Mouse (Mus musculus) G1E (cell line): ENCODE data around the gene Tubd1. TPM values are rescaled to one million over a fixed set of nuclear protein-coding genes. Genes with fewer than 3 reads are reported as not detected.

Experiments
- ATAC-seq: 2 replicates; pipeline ENCODE4 v1.8.0; 2016; ENCODE audit warnings: mild to moderate bottlenecking; ENCODE audit not compliant: insufficient number of reproducible peaks, poor library complexity, low FRiP score, severe bottlenecking; ENCODE audit errors: extremely low read depth
- DNase-seq: peaks from one replicate; pipeline ENCODE4 v3.0.0; 2012; ENCODE audit warnings: low spot score
- H3K27me3 ChIP-seq: 2 replicates; pipeline ENCODE4 v1.6.1; 2012; ENCODE audit warnings: mild to moderate bottlenecking, low read length, inconsistent platforms; ENCODE audit not compliant: insufficient read depth
- H3K36me3 ChIP-seq: replicated peaks from 2 replicates; pipeline ENCODE3; 2012; ENCODE audit warnings: mild to moderate bottlenecking, inconsistent platforms
- H3K4me1 ChIP-seq: 2 replicates; pipeline ENCODE4 v1.6.1; 2012; ENCODE audit warnings: low read depth, low read length, inconsistent platforms, mixed read lengths; ENCODE audit not compliant: insufficient read depth
- H3K4me3 ChIP-seq: 2 replicates; pipeline ENCODE4 v1.5.1; 2012; ENCODE audit warnings: low read depth, mild to moderate bottlenecking, inconsistent platforms, low read length, moderate library complexity, mixed read lengths
- H3K9me3 ChIP-seq: replicated peaks from 2 replicates; pipeline ENCODE4 v1.6.1; 2012; ENCODE audit warnings: inconsistent platforms
- CTCF ChIP-seq: IDR thresholded peaks from 2 replicates; pipeline ENCODE4 v1.5.1; 2012; ENCODE audit warnings: low read depth, low read length, inconsistent platforms, mixed read lengths
- GATA1 ChIP-seq: IDR thresholded peaks from 2 replicates; pipeline ENCODE4 v1.6.1; 2012; ENCODE audit warnings: borderline replicate concordance, low read length, inconsistent platforms, mixed read lengths
- GATA2 ChIP-seq: IDR thresholded peaks from 2 replicates; pipeline ENCODE4 v1.6.1; 2012; ENCODE audit warnings: low read depth, low read length, inconsistent platforms, borderline replicate concordance
- POLR2AphosphoS5 ChIP-seq: IDR thresholded peaks from 2 replicates; pipeline ENCODE4 v1.6.1; 2012; ENCODE audit warnings: low read depth, low read length, inconsistent platforms; ENCODE audit not compliant: insufficient replicate concordance
- TAL1 ChIP-seq: conservative IDR thresholded peaks from 2 replicates; pipeline ENCODE4 v1.6.1; 2012; ENCODE audit warnings: low read depth, low read length, inconsistent platforms, mixed read lengths
- polyA plus RNA-seq: library from polyadenylated mRNA; stranded (reverse); fragments of >175 nt; gene quantifications from 2 replicates; pipeline ENCODE4 v1.2.3, GENCODE M21; 2012
- total RNA-seq, 2 experiments: library from RNA; stranded (forward) in 1 of 2; stranded (reverse) in 1 of 2; fragments of 200-1000 nt in 1 of 2; fragments of >200 nt in 1 of 2; fragmentation: Nextera tagmentation in 1 of 2; gene quantifications; 2 replicates each; pipeline ENCODE4 v1.2.3; 2014 to 2017

Gene Tubd1
- total and polyA plus RNA-seq, 3 experiments = 0.29 to 11.7 (median 10.6) TPM

GRCm38 (mm10) chr11:86596187-86596960, 51.6 kb downstream of the Tubd1 start:
- Histone ChIP-seq H3K27me3 (no peaks in the 10 kb centered on the region), H3K9me3 (no peaks in the 10 kb centered on the region), H3K4me1 (peaks cover 40% of the 10 kb centered on the region), H3K4me3 (no peak overlapping the region), H3K36me3 (peaks cover 52% of the 10 kb centered on the region)
- DNase-seq (no peak), ATAC-seq (no peak)
- no peak for TF ChIP-seq TAL1
- TF ChIP-seq POLR2AphosphoS5 = no peak
- no peak for TF ChIP-seq GATA1
- no peak for TF ChIP-seq GATA2
- TF ChIP-seq CTCF = no peak

- H3K4me1 ChIP-seq = peaks cover 35% of the 10 kb centered on the region
Measured at GRCm38 (mm10) chr11:86596976-86597375, 52.2 kb downstream of the Tubd1 start.

GRCm38 (mm10) chr11:86598154-86598553, 53.4 kb downstream of the Tubd1 start:
- TF ChIP-seq GATA1 (no peak), CTCF (no peak), POLR2AphosphoS5 (no peak), GATA2 (no peak), TAL1 (no peak)
- no peaks in the 10 kb centered on the region for H3K27me3 ChIP-seq
- H3K36me3 ChIP-seq = peaks cover 51% of the 10 kb centered on the region
- H3K4me3 ChIP-seq = no peak overlapping the region
- no peak for ATAC-seq
- H3K4me1 ChIP-seq = peaks cover 23% of the 10 kb centered on the region
- no peaks in the 10 kb centered on the region for H3K9me3 ChIP-seq
- no peak for DNase-seq

More at GRCm38 (mm10) chr11:86596976-86597375, 52.2 kb downstream of the Tubd1 start:
- TF ChIP-seq GATA1 = no peak
- TF ChIP-seq CTCF = no peak
- no peak for TF ChIP-seq TAL1
- TF ChIP-seq POLR2AphosphoS5 = no peak
- DNase-seq = no peak
- Histone ChIP-seq H3K9me3 (no peaks in the 10 kb centered on the region), H3K4me3 (no peak overlapping the region), H3K27me3 (no peaks in the 10 kb centered on the region), H3K36me3 (peaks cover 47% of the 10 kb centered on the region)
- ATAC-seq = no peak

DNA sequence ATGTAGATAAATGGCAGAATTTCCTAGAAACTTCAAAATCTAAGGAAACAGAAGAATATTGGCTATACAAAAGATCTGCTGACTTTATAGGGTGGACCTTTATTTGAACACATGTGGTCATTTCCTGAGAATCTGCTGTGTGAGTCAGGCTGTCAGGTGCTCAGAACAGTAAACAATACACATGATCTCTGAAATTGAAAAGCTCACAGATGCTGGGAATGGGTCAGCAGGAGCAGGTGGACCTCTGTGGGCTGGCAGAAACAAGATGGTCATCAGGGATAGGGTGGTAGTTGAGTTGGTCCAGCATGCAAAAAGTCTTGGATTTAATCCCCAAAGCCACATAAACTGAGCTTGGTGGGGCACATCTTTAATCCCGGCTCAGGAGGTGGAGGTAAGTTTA, 53.8 kb downstream of the Tubd1 start:
- Histone ChIP-seq H3K9me3 (no peaks in the 10 kb centered on the region), H3K4me1 (peaks cover 19% of the 10 kb centered on the region), H3K4me3 (no peak overlapping the region), H3K36me3 (peaks cover 54% of the 10 kb centered on the region), H3K27me3 (no peaks in the 10 kb centered on the region)
- no peak for TF ChIP-seq TAL1
- no peak for TF ChIP-seq GATA2
- TF ChIP-seq GATA1 = no peak
- TF ChIP-seq POLR2AphosphoS5 = no peak
- no peak for TF ChIP-seq CTCF
- DNase-seq (no peak), ATAC-seq (no peak)

GRCm38 (mm10) chr11:86599378-86600208, 54.8 kb downstream of the Tubd1 start:
- DNase-seq (no peak), ATAC-seq (no peak)
- Histone ChIP-seq H3K9me3 (no peaks in the 10 kb centered on the region), H3K36me3 (peaks cover 58% of the 10 kb centered on the region), H3K4me1 (peaks cover 8% of the 10 kb centered on the region), H3K27me3 (no peaks in the 10 kb centered on the region), H3K4me3 (no peak overlapping the region)
- TF ChIP-seq TAL1 = no peak
- no peak for TF ChIP-seq GATA2
- TF ChIP-seq GATA1 = no peak
- TF ChIP-seq POLR2AphosphoS5 = no peak
- TF ChIP-seq CTCF = no peak

DNA sequence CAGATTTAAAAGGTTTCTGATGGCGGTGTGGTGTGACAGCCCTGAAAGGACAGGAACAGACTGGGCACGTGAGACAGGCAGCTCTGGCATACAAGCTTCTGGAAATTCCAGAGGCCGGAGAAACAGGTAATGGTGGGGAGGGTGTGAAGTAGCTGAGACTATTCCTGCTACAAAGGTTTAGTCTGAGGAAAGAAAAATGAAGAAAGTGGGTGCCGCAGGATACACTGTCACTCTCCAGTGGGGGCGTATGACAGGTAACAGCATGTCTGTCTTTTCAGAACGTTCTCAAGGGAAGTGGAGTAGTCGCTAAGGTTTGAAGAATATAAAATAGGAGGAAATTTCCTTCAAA, 55.4 kb downstream of the Tubd1 start:
- DNase-seq = no peak

More for the DNA sequence above, 55.4 kb downstream of the Tubd1 start:
- Histone ChIP-seq H3K4me1 (peaks cover 7% of the 10 kb centered on the region), H3K9me3 (no peaks in the 10 kb centered on the region), H3K4me3 (no peak overlapping the region), H3K36me3 (peaks cover 64% of the 10 kb centered on the region), H3K27me3 (no peaks in the 10 kb centered on the region)
- no peak for ATAC-seq
- TF ChIP-seq GATA2 (no peak), GATA1 (no peak), CTCF (no peak), POLR2AphosphoS5 (no peak), TAL1 (no peak)
